In the genomic region with DNA sequence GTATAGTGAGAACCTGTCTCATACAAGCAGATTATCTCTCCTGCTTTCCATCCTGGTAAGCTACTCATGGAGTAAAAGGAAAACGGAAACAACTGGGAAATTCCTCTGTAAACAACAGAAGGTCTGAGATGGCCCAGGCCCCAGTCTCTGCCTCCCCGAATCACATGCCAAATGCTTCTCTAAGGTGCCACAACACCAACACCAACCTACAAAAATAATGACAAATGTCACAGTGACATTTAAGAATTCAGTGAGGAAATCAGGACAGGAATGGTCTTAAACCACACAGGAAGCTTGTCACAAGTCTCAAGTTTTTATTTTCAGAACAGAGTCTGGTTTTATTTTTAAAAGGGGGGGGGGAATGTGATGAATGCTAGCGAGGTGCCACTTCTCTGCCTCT, we compare ENCODE assay signal across 29 mouse cellular contexts. TPM values are rescaled to one million over a fixed set of nuclear protein-coding genes. Genes with fewer than 3 reads are reported as not detected.
DNase-seq lines count a peak whose midpoint lies in the region; ATAC-seq and TF ChIP-seq lines count a peak whose summit lies in the region.
"Had no signal": no experiment of that assay in that cellular context is flagged by ENCODE, and none has a peak within 500 bp of the region (broad histone marks: within the 10 kb centered on the region; RNA-seq: fewer than 3 reads in every experiment).

No protein-coding gene starts in this region.

- no peak for DNase-seq in spleen, adult 2 months (ENCODE audit: low read depth in 1 of 2, low spot score in 2 of 2)
- DNase-seq in spleen, adult 18-20 months: no peak
- no peak for DNase-seq in kidney, postnatal 14 days
- DNase-seq in lung, postnatal 0 days (ENCODE audit: low spot score): no peak
- DNase-seq: adrenal gland, postnatal 10 days; cerebellum, adult 11-12 months; cerebellum, adult 9-11 months; embryo, embryonic 11 days; gastrocnemius, adult 2 months; kidney, adult 9 months; kidney, postnatal 25 days; left cerebral cortex, postnatal 4 days; liver, postnatal 0 days; lung, postnatal 4 days; retina, postnatal 1 day; right cerebral cortex, postnatal 14 days had no signal

- TF ChIP-seq CTCF in spleen, adult 2 months (IDR thresholded peaks at IDR 0.05; ENCODE audit: extremely low read depth, insufficient read depth, insufficient read length, insufficient replicate concordance): no peak
- TF ChIP-seq CTCF in lung, postnatal 0 days (IDR thresholded peaks at IDR 0.05): no peak

- no peak overlapping the region for H3K4me3 ChIP-seq in spleen, adult 2 months (ENCODE audit: extremely low read depth, insufficient read depth, insufficient read length)
- H3K4me3 ChIP-seq in lung, postnatal 0 days (ENCODE audit: low read depth, low read length): no peak overlapping the region
- no peak overlapping the region for H3K4me3 ChIP-seq in kidney, embryonic 16.5 days (ENCODE audit: low read length)
- H3K4me3 ChIP-seq: embryonic facial prominence, embryonic 12.5 days; gastrocnemius, adult 2 months; heart, embryonic 15.5 days; hindbrain, embryonic 12.5 days; liver, embryonic 12.5 days; megakaryocyte, embryonic 14.5 days; midbrain, embryonic 12.5 days had no signal

- no peak for TF ChIP-seq EP300 in lung, postnatal 0 days (IDR thresholded peaks at IDR 0.05)

- no peak overlapping the region for H3K4me2 ChIP-seq in lung, postnatal 0 days (replicated peaks; ENCODE audit: low read depth, low read length)
- H3K4me2 ChIP-seq in kidney, embryonic 16.5 days (replicated peaks; ENCODE audit: low read depth, low read length): no peak overlapping the region
- H3K4me2 ChIP-seq: embryonic facial prominence, embryonic 12.5 days; heart, embryonic 15.5 days; hindbrain, embryonic 12.5 days; liver, embryonic 12.5 days; midbrain, embryonic 12.5 days had no signal

- H3K9me3 ChIP-seq in lung, postnatal 0 days (ENCODE audit: low read length): no peaks in the 10 kb centered on the region
- no peaks in the 10 kb centered on the region for H3K9me3 ChIP-seq in kidney, embryonic 16.5 days (ENCODE audit: low read length)
- H3K9me3 ChIP-seq: embryonic facial prominence, embryonic 12.5 days; heart, embryonic 15.5 days; hindbrain, embryonic 12.5 days; liver, embryonic 12.5 days; midbrain, embryonic 12.5 days had no signal

- peaks cover 30% of the 10 kb centered on the region for H3K4me1 ChIP-seq in spleen, adult 2 months (ENCODE audit: control insufficient read depth, insufficient read depth, insufficient read length)
- no peaks in the 10 kb centered on the region; the same call in 1 of the 2 replicates for H3K4me1 ChIP-seq in lung, postnatal 0 days (ENCODE audit: insufficient read depth, low read depth, low read length)
- peaks cover 15% of the 10 kb centered on the region for H3K4me1 ChIP-seq in kidney, embryonic 16.5 days (ENCODE audit: insufficient read depth, low read length)

- 12% methylated on average over 3 of the region's 3 CpGs for WGBS in spleen, adult 2 months
- 48% methylated on average over 3 of the region's 3 CpGs for WGBS in lung, postnatal 0 days
- 53% methylated on average over 3 of the region's 3 CpGs for WGBS in kidney, embryonic 16.5 days

- 0 out of 2 replicates have a peak, but pooled peaks cover 4% of the 10 kb centered on the region for H3K36me3 ChIP-seq in spleen, adult 2 months (ENCODE audit: control insufficient read depth, insufficient read depth, low read length)
- H3K36me3 ChIP-seq in lung, postnatal 0 days (ENCODE audit: insufficient read depth, low read length): no peaks in the 10 kb centered on the region
- H3K36me3 ChIP-seq in kidney, embryonic 16.5 days (ENCODE audit: insufficient read depth, low read length): no peaks in the 10 kb centered on the region
- H3K36me3 ChIP-seq: embryonic facial prominence, embryonic 12.5 days; heart, embryonic 15.5 days; hindbrain, embryonic 12.5 days; liver, embryonic 12.5 days; midbrain, embryonic 12.5 days had no signal

- peak; percentile 32 for ATAC-seq in activated CD4-positive, CD25-positive, alpha-beta regulatory T cell, adult 4 months
- peak; percentile 29 for ATAC-seq in inflammation-experienced regulatory T-cells, adult 6 months
- no peak for ATAC-seq in lung, postnatal 0 days
- ATAC-seq in kidney, embryonic 16.5 days (ENCODE audit: low FRiP score, low TSS enrichment): no peak
- ATAC-seq: forebrain, embryonic 14.5 days; hindbrain, postnatal 0 days; intestine, postnatal 0 days; liver, embryonic 12.5 days; liver, postnatal 0 days had no signal

- H3K27me3 ChIP-seq in spleen, adult 2 months (ENCODE audit: control insufficient read depth, insufficient read depth, low read length): peaks cover 17% of the 10 kb centered on the region
- peaks cover 21% of the 10 kb centered on the region for H3K27me3 ChIP-seq in lung, postnatal 0 days (replicated peaks; ENCODE audit: insufficient read depth, low read length)
- peaks cover 25% of the 10 kb centered on the region for H3K27me3 ChIP-seq in kidney, embryonic 16.5 days (ENCODE audit: insufficient read depth, low read length)

- TF ChIP-seq POLR2A in spleen, adult 2 months (IDR thresholded peaks at IDR 0.05; ENCODE audit: low read depth, low read length): no peak

- peak overlapping the region; percentile 35; the same call in 1 of the 2 replicates for H3K27ac ChIP-seq in spleen, adult 2 months (ENCODE audit: insufficient read depth, low read length)
- no peak overlapping the region for H3K27ac ChIP-seq in lung, postnatal 0 days (ENCODE audit: low read length)
- H3K27ac ChIP-seq in kidney, embryonic 16.5 days (ENCODE audit: low read length): no peak overlapping the region
- H3K27ac ChIP-seq: embryonic facial prominence, embryonic 12.5 days; gastrocnemius, adult 2 months; heart, embryonic 15.5 days; hindbrain, embryonic 12.5 days; hindbrain, postnatal 0 days; liver, embryonic 12.5 days; midbrain, embryonic 12.5 days had no signal

- H3K9ac ChIP-seq in lung, postnatal 0 days (replicated peaks; ENCODE audit: low read depth): no peak overlapping the region
- no peak overlapping the region for H3K9ac ChIP-seq in kidney, embryonic 16.5 days (replicated peaks; ENCODE audit: low read length)
- H3K9ac ChIP-seq: embryonic facial prominence, embryonic 12.5 days; heart, embryonic 15.5 days; hindbrain, embryonic 12.5 days; liver, embryonic 12.5 days; liver, postnatal 0 days; midbrain, embryonic 12.5 days had no signal

RNA-seq across cellular contexts. Expression of gene Tmem121b, which starts 5.0 kb away (rescaled TPM):
- 0.14 and 0.59 TPM in 2 replicates for polyA plus RNA-seq in spleen, adult 2 months (2012; rRNA removed)
- polyA plus RNA-seq in activated CD4-positive, CD25-positive, alpha-beta regulatory T cell, adult 4 months (2017; shearing (Covaris generic)): under 1 TPM; 0.13 to 0.22 TPM
- under 1 TPM in 2 of 3 experiments, not detected in 1; 0.41 to 0.56 TPM for polyA plus RNA-seq in inflammation-experienced regulatory T-cells, adult 6 months (2017; shearing (Covaris generic))
- polyA plus RNA-seq in lung, postnatal 0 days (2015; fragmentation: Nextera tagmentation; extraction: Ambion mirVana): 0.52 and 0.58 TPM in 2 replicates
- 0.04 TPM in 2 replicates for polyA plus RNA-seq in kidney, embryonic 16.5 days (2015; fragmentation: Nextera tagmentation; extraction: Ambion mirVana)
- polyA plus RNA-seq: G1E; heart, embryonic 15.5 days; liver, postnatal 0 days had no signal

RNA-seq across cellular contexts. Expression of gene Il17ra, which starts 25.6 kb away (rescaled TPM):
- 93.1 and 98.3 TPM in 2 replicates for polyA plus RNA-seq in spleen, adult 2 months (2012; rRNA removed)
- polyA plus RNA-seq in activated CD4-positive, CD25-positive, alpha-beta regulatory T cell, adult 4 months (2017; shearing (Covaris generic)): 10 to 100 TPM; 19.0 to 22.5 TPM
- 10 to 100 TPM in 2 of 3 experiments, 1 to 10 TPM in 1; 9.7 to 27.4 (median 25.2) TPM for polyA plus RNA-seq in inflammation-experienced regulatory T-cells, adult 6 months (2017; shearing (Covaris generic))
- polyA plus RNA-seq in lung, postnatal 0 days (2015; fragmentation: Nextera tagmentation; extraction: Ambion mirVana): 9.5 and 10.5 TPM in 2 replicates
- polyA plus RNA-seq in kidney, embryonic 16.5 days (2015; fragmentation: Nextera tagmentation; extraction: Ambion mirVana): 4.6 and 5.1 TPM in 2 replicates

RNA-seq across cellular contexts. Expression of gene Hdhd5, which starts 42.5 kb away (rescaled TPM):
- 25.2 and 25.3 TPM in 2 replicates for polyA plus RNA-seq in spleen, adult 2 months (2012; rRNA removed)
- 10 to 100 TPM; 30.0 to 32.7 TPM for polyA plus RNA-seq in activated CD4-positive, CD25-positive, alpha-beta regulatory T cell, adult 4 months (2017; shearing (Covaris generic))
- polyA plus RNA-seq in inflammation-experienced regulatory T-cells, adult 6 months (2017; shearing (Covaris generic)): 10 to 100 TPM; 24.6 to 38.9 (median 33.1) TPM
- 10.1 and 10.5 TPM in 2 replicates for polyA plus RNA-seq in lung, postnatal 0 days (2015; fragmentation: Nextera tagmentation; extraction: Ambion mirVana)
- 22.1 and 23.6 TPM in 2 replicates for polyA plus RNA-seq in kidney, embryonic 16.5 days (2015; fragmentation: Nextera tagmentation; extraction: Ambion mirVana)

Comparison
In these comparisons a context has a peak if more than half of its experiments do, and no peak if none do; other contexts are left out.
1. ATAC-seq: peak in activated CD4-positive, CD25-positive, alpha-beta regulatory T cell, adult 4 months (single experiment) and inflammation-experienced regulatory T-cells, adult 6 months (single experiment); none in lung, postnatal 0 days (single experiment) and kidney, embryonic 16.5 days (single experiment).